Mouse (Mus musculus) testis, postnatal 10 days (tissue): ENCODE data around the gene Nanos2.

ENCODE experiments used
- DNase-seq: peaks from one replicate; pipeline ENCODE4 v3.0.0; 2021; ENCODE audit warnings: low spot score

Gene Nanos2

GRCm38 (mm10) chr7:19016042-19016441 is 28.8 kb downstream of the Nanos2 start:
- no peak for DNase-seq

DNA sequence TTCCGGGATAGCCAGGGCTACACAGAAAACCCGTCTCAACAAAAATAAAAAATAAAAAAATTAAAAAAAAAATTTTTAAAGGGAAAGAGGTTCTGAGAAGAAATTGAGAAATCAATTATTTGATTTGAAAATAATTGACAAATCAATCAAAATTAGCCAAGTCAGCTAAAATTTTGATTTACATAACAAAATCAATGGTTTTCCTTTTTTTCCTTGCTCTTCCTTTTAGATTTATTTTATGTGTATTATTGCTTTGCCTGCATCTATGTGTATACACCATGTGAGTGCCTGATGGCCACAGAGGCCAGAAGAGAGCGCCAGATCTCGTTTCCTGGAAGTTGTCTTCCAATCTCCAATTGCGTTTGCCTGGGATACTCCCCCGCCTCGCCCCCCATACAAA is 30.7 kb downstream of the Nanos2 start:
- no peak for DNase-seq

DNA sequence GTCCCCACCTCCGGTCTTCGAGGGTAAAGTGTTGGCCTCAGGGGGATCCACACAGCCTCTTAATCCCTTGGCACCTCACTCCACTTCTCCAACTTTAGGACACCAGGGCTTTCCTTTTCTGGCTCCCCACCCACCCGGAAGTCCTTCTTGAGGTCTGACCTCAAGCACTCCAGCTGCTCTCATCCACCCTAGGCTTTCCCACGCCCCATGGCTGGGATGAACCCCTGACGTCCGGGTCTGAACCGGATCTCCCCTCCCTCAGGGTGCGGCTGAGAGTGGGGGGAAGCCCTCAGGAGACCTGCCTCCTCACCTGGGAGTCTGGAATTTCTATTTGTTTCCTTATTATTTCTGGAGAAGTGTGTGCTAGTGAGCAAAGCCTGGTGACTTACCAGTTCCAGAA is 33.8 kb downstream of the Nanos2 start:
- DNase-seq, result no peak

- DNase-seq, result peak; percentile 73
These were observed 35.2 kb downstream of the Nanos2 start for GRCm38 (mm10) chr7:19022189-19022958.

GRCm38 (mm10) chr7:19023357-19023814 is 36.2 kb downstream of the Nanos2 start, which contains the start of gene Foxa3:
TSS of gene Foxa3 (minus strand) at chr7:19023538.
- DNase-seq, result peak; percentile 75

DNA sequence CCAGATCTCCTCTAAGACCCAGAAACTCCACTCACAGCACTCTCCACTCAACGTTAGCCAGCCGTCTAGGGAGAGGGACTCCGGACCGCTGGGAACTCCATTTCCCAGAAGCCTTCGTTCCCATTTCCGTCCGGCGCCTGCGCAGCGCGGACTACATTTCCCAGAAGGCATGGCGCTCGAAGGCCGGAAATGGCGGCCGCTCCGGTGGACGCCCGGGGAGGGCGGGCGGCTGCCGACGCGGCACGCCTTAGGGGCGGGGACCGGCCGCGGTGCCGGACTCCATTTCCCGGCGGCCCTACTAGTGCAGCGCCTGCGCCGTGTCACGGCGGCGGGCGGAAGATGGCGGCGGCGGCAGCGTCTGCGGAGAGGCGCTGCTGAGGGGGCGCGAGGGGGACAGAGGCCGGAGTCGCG is 36.9 kb downstream of the Nanos2 start, which contains the start of gene Sympk:
Gene Sympk, plus strand, starts transcription at position 282 of the 411 bp plus-strand sequence.
- DNase-seq, result peak; percentile 95

DNA sequence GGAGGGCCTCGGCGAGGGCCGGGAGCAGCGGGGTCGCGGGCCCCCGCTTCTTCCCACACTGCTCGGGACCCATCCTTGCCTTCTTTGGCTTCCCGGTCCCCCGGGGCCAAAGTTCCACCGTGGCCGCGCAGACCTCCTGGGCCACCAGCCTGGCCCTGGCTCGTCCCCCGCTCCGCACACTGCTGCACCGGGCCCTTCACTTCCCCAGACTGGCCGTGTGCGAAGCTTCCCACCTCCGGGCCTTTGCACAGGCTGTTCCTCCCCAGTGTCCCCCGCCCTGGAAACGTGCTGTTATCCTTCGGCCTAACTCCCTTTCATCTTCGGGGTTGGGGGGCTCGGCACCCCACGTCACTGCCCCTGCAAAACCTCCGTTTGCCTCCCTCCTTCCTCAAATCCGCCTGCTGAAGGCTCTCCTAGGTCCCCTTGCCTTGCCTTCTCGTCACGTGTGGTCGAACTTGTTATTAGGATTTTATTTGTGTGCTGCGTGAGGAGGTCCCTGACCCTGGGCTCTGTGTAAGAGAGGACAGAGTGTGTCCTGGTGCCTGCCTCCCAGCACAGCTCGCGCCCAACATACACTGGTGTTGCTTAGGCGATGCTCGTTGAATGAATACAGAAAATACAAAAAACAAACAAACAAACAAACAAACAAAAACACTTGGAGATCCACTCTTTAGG is 37.5 kb downstream of the Nanos2 start:
- peak; percentile 69 for DNase-seq

GRCm38 (mm10) chr7:19028067-19028466 is 40.9 kb downstream of the Nanos2 start:
- no peak for DNase-seq

- DNase-seq, result peak; percentile 79
These were observed 42.0 kb downstream of the Nanos2 start for GRCm38 (mm10) chr7:19029084-19029653.

DNA sequence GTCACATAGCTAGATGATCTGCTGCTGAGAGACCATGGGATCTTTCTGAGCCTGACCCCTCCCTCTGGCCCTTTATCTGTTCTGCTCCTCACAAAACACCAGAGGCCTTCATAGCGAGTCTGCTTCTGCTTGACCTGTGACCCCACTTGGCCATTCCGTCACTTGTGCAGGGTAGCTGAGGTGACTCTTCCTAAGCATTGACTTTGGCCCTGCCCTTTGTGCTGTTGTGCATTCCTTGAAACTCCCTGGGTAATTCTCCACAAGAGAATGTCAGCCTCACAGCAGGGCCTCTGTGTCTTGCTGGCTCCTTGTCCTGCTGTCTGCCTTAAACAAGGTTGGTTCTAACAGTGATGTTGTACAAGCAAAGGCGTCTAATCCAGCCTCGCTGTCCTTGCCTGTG is 44.4 kb downstream of the Nanos2 start:
- DNase-seq, result no peak
